Mouse (Mus musculus): ENCODE measurements at regions not wholly inside any gene's neighbourhood (a gene's known extent, or its start where the extent isn't known, plus 50 kb on each side); places are given as distances from the start of the nearest gene placed in this dataset.

GRCm38 (mm10) chr15:88325108-88325507, 275.0 kb upstream of the Zdhhc25 start:
- no peak for DNase-seq (ENCODE audit: extremely low spot score in 1 of 2, low spot score in 1 of 2)

GRCm38 (mm10) chr15:88353206-88353605, 246.9 kb upstream of the Zdhhc25 start:
- DNase-seq (ENCODE audit: extremely low spot score in 1 of 2, low spot score in 1 of 2), result no peak

GRCm38 (mm10) chr15:88360375-88361035, 239.6 kb upstream of the Zdhhc25 start:
- no peak for DNase-seq (ENCODE audit: extremely low spot score in 1 of 2, low spot score in 1 of 2)

DNA sequence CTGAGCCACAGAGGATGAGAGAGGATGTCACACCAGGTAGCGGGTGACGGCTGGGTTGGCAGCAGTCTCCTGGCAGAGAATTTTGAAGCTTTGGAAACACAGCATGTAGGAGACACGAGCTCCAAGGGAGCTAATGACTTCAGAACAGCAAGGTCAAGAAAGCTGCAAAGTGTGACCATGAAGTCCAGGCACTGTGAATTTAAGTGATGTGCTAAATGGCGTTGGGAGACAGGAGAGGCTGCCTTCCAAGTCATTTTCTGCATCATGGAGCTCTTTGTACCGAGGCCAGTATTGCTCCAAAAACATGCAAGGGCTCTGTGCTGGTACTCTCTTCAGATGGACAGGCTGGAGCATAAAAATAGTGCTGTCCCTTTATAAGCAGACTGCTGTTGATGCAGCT, 238.8 kb upstream of the Zdhhc25 start:
- no peak for DNase-seq (ENCODE audit: extremely low spot score in 1 of 2, low spot score in 1 of 2)

GRCm38 (mm10) chr15:88362966-88363365, 237.1 kb upstream of the Zdhhc25 start:
- no peak for DNase-seq (ENCODE audit: extremely low spot score in 1 of 2, low spot score in 1 of 2)

- DNase-seq (ENCODE audit: extremely low spot score in 1 of 2, low spot score in 1 of 2), result no peak
Measured at GRCm38 (mm10) chr15:88370366-88370765, 229.7 kb upstream of the Zdhhc25 start.

GRCm38 (mm10) chr15:88372039-88372438, 228.1 kb upstream of the Zdhhc25 start:
- DNase-seq (ENCODE audit: extremely low spot score in 1 of 2, low spot score in 1 of 2), result no peak

DNA sequence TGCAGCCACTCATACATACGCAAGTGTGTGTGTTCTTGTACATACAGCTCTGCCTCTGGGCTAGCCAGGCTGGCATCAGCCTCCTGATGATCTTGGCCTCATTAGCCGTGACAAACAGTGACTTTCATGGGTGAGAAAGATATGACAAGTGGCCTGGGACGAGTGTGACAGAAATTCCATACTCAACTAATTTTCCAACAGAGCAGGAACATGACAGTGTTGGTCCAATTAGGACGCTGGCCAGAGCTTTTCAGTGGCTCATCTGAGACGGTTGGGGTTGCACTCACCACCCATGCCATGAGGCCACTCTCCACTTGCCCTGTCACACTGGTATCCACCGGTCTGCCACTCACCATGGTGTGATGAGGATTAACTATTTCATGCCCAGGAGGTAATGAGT, 226.2 kb upstream of the Zdhhc25 start:
- DNase-seq (ENCODE audit: extremely low spot score in 1 of 2, low spot score in 1 of 2), result no peak

GRCm38 (mm10) chr15:88379342-88379741, 220.8 kb upstream of the Zdhhc25 start:
- DNase-seq (ENCODE audit: extremely low spot score in 1 of 2, low spot score in 1 of 2), result no peak

DNA sequence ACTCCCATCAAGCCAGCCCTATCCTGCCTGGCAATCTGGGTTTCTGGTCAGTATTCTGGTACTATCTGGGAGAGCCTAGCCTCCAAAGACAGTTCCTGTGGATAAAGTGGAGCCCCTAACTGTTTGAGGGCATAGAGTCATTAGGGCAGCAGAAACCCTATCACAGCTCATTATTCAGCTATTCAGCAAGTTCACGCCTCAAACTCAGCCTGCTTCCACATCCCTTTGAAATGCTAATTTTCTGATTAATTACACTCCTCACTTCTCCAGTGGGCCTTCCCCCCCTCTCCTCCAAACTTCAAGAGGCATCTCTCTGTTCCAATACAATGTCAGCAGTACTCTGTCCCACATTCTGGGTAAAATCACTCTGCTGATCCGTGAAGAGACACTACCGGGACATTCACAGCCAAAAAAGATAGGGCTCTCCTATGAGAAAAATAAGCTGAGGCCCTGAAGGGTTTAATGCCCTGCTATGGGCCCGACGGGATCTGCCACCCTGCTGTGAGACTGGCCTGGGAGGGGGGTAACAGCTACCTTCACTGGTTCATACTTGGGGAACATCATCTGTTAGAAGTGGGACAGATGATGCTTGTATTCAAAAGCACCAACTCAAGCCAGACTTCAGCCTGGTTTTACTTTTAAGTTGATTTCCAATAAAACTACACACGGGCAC, 220.0 kb upstream of the Zdhhc25 start:
- no peak for DNase-seq (ENCODE audit: extremely low spot score in 1 of 2, low spot score in 1 of 2)

GRCm38 (mm10) chr15:88381419-88381818, 218.7 kb upstream of the Zdhhc25 start:
- no peak for DNase-seq (ENCODE audit: extremely low spot score in 1 of 2, low spot score in 1 of 2)

- DNase-seq (ENCODE audit: extremely low spot score in 1 of 2, low spot score in 1 of 2), result no peak
Measured at GRCm38 (mm10) chr15:88385943-88386342, 214.2 kb upstream of the Zdhhc25 start.

DNA sequence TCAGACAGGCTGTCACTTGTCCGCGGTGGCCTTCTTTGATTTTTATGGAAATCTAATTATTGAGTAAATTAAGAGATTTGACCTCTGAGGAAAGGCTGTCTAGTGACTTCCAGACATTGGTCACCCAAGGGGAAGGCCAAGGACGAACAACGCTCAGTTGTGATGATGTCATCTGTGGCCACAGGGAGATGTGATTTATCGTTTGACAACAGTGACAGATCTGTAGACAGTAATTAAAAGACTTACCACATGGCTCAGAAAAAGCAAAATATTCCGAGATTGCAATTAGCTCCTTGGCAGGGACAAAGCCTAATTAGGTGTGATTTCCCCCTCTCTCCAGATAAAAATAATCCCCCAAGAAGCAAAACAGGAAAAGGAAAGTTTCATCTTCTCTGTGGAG, 213.4 kb upstream of the Zdhhc25 start:
- no peak for DNase-seq (ENCODE audit: extremely low spot score in 1 of 2, low spot score in 1 of 2)

DNA sequence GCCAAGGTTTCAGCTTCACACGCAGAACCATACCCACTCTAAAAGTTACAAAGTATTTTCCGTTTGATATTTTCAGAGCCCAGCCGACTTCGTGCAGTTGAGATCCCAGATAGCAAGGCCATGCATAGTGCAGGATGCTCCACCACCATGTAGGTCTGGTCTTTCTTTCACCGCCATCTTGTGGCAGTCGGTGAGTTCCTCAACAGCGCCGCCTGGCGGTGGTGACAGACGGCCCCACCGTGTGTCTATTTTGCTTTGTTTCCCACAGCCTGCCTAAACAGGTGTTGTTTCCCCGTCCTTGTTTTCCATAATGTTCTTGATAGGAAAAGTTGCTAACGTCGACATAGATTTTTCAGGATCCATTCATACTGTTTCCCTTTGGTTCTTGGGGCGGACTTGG, 208.3 kb upstream of the Zdhhc25 start:
- peak in 1 of 2 experiments; percentile 32 for DNase-seq (ENCODE audit: extremely low spot score in 1 of 2, low spot score in 1 of 2)

DNA sequence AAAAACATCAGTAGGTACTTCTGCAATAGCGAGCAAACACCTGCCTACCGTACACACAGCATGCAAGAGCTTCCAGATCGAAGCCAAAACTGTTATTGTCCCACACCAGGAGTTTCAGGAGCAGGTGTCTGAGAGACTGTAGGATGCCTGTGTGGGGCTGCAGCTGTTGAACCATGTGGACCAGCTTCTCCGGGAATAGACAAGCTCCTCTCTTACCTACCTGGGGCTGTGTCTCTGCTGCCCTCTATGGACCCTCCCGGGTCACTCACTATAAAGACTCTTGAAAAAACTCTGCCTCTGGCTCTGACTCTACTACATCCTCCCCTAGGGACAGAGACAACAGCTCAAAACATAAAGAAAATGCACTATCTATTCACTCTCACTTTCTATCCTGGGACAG, 201.0 kb upstream of the Zdhhc25 start:
- no peak for DNase-seq (ENCODE audit: extremely low spot score in 1 of 2, low spot score in 1 of 2)

- DNase-seq (ENCODE audit: extremely low spot score in 1 of 2, low spot score in 1 of 2), result no peak
Measured at GRCm38 (mm10) chr15:88399989-88400388, 200.1 kb upstream of the Zdhhc25 start.

- no peak for DNase-seq (ENCODE audit: extremely low spot score in 1 of 2, low spot score in 1 of 2)
Measured at GRCm38 (mm10) chr15:88400787-88401186, 199.3 kb upstream of the Zdhhc25 start.

DNA sequence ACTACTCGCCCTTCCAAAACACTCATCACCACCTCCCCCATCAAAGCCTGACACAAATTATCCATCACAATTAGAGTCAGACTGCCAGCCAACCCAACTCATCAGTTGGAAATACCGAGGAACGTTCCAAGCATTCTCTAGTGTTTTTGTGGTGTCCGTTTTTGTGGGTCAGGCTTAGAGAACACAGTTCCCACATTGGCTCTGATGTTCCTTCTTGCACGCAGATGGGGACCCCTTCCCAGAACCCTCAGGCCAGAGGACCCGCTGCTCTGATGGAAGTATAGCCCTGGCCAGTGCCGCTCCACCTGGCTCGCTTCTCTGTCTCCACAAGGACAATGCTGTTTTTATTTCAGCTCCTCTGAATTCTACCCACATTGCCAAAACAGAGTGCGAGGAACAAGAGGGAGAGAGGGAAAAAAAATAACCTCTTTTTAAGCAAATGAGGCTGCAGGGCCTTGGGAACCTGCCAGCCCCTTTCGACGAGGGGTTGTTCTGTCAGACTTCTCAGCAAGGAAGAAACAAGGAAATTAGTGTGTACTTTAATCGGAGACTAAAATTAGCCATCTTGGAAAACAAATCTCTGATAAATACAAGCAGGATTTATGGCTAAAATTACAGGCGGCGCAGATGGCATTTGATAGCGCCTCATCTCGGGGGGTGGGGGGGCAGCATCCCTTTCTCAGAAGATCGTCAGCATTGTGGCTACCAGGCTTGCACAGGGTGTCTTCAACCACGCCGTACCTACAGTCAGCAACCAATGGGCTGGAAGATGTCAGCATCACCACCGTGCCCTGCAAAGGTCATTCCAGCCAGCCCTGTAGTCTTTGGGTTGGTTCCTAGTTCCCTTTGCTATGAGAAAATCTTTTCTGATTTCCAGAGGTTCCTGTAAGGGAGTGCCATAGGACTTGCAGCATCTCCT, 191.4 kb upstream of the Zdhhc25 start:
- peak in 1 of 2 experiments; percentile 46 for DNase-seq (ENCODE audit: extremely low spot score in 1 of 2, low spot score in 1 of 2)

GRCm38 (mm10) chr15:88414206-88414605, 185.9 kb upstream of the Zdhhc25 start:
- DNase-seq (ENCODE audit: extremely low spot score in 1 of 2, low spot score in 1 of 2), result no peak

DNA sequence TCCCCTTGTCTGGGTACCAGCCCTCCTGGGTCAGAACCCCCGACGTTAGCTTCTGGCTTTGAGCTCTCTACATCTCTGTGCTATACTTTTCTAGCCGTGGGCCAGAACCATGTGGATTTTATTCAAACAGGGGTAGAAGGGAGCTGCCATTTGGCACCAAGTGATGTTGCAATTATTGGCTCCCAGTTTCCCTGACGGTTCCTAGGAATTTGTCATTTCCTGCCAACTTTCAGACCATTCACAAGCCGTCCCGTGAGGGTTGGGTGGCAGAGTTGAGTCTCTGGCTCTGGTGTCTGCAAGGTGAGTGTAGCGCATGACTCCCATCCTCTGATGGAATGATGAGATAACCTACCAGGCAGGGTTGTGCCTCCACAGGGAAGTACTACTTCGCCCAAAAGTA, 181.2 kb upstream of the Zdhhc25 start:
- DNase-seq (ENCODE audit: extremely low spot score in 1 of 2, low spot score in 1 of 2), result no peak

DNA sequence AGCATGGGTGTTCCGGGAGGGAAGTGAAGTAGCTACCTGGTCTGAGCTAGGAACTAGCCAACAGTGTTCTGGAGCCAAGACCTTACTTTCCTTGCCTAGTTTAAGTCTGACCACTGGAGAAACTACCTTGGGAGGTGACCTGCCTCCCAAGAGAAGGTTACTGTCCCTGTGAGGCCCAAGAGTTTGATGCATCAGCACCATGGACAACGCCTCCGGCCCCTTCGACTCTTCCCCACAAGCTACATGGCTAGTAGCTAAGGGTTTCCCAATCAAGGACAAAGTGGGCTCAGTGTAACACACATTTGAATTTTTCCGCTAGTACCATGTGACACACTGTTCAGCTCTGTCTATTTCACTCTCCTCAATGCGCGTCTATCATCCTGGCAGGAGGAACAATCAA, 171.7 kb upstream of the Zdhhc25 start:
- DNase-seq (ENCODE audit: extremely low spot score in 1 of 2, low spot score in 1 of 2), result no peak
